Mouse (Mus musculus): ENCODE results near the gene Fam229b.

Fam229b gene

GRCm38 (mm10) chr10:39133462-39134310, at the start of gene Fam229b, which contains the start of gene Tube1:
Gene Fam229b (minus strand): TSS chr10:39133914.
Gene Tube1 (plus strand): TSS chr10:39133976.
- peak; percentile 94 for DNase-seq

- no peak for DNase-seq
Observed at GRCm38 (mm10) chr10:39176981-39177380, 43.3 kb upstream of the Fam229b start.

- DNase-seq, result no peak
Observed at GRCm38 (mm10) chr10:39173077-39173476, 39.4 kb upstream of the Fam229b start.

DNA sequence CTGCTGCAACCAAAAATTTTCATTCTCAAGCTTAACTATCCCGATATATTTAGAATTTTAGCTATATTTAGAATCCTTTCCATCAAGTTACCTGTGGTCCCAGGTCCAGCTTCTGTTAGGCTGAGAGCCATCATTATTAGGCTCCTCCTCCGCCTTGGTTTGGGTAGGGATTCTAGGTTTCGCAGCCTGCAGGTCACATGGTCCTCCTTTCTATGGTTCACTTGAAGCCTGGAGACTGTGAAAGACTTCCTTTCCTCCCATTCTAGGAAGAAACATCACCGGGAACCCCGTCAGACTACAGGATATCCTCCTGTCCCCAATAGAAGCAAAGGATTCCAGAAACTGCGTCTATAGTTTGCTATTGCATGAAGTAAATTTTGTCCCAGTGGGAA, 38.8 kb upstream of the Fam229b start:
- no peak for DNase-seq

GRCm38 (mm10) chr10:39171603-39172539, 38.2 kb upstream of the Fam229b start:
- DNase-seq, result peak; percentile 72 to 87

DNA sequence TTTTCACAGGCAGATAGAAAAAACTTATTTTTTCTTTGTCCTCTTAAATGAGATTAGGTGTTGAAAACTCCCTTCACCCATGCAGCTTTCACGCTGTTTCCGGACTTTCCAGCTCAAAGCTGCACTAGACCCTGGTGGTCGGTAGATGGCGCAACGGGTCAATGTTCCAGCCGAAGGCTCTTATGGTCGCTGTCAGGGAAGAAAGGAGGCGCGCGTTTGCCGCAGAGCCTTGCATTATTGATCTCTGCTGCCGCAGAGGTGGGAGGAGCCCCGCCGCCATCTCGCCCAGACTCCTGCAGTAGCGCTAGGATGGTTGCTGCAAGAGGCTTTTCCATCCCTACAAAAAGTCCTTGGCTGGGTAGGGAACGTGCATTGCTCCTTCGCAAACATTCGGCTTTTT, 37.4 kb upstream of the Fam229b start:
- DNase-seq, result peak; percentile 81 to 91

DNA sequence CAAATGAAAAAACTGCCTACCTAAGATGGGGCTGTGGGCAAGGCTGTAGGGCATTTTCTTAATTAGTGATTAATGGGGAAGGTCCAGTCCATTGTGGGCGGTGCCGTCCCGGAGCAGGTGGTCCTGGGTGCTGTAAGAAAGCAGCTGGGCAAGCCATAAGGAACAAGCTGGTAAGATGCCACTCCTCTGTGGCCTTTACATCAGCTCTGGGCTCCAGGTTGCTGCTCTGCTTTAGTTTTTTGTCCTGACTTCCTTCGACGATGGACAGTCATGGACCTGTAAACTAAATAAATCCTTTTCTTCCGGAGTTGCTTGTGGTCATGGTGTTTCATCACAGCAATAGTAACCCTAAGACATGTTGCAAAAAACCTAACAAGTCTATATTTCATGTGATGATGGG, 37.0 kb upstream of the Fam229b start:
- no peak for DNase-seq

DNA sequence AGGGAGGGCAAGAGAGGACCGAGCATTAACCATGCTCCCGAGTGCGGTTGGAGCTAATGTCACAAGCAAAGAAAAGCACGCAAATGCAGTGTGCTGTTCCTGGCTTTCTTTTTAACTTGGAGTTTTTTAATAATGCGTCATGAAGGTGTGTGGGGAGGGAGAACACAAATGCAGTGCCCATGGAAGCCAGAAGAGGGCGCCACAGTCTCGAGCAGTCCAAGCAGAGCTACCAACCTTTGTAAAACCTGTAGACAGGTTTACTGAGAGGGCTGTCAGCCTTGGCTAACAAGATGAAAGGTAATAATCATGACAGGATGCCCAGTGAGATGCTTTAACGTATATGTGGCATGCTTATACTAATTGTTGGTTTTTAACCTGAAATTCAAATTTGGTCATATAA, 36.5 kb upstream of the Fam229b start:
- peak; percentile 45 to 71 for DNase-seq

GRCm38 (mm10) chr10:39169642-39170041, 35.9 kb upstream of the Fam229b start:
- no peak for DNase-seq

- DNase-seq, result no peak
Observed at GRCm38 (mm10) chr10:39167611-39168010, 33.9 kb upstream of the Fam229b start.

DNA sequence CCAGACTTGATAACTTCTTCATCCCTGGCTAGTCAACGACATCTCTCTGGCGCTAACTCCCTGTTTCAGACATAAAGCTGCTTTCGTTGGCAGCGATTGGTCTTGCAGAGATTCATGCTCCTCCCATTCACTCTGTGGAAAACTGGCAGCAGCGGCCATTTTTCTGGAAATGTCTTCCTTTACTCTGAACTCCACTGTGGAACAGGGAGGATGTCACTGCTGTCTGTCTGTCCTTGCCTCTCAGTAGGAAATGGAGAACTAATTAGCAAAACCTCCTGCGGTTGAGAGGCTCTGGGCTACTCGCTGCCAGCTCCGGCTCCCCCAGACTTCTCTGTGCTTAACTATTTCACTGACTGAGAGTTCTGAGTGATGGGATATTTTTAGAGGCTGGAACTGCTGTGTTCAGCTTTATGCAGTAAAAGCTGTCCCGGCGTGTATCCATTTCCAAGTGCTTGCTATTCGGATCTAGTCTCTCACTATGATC, 32.0 kb upstream of the Fam229b start:
- DNase-seq, result no peak

- no peak for DNase-seq
Observed at GRCm38 (mm10) chr10:39163694-39164093, 30.0 kb upstream of the Fam229b start, which contains the start of gene Ccn6. Gene Ccn6 (minus strand): TSS chr10:39163794.

DNA sequence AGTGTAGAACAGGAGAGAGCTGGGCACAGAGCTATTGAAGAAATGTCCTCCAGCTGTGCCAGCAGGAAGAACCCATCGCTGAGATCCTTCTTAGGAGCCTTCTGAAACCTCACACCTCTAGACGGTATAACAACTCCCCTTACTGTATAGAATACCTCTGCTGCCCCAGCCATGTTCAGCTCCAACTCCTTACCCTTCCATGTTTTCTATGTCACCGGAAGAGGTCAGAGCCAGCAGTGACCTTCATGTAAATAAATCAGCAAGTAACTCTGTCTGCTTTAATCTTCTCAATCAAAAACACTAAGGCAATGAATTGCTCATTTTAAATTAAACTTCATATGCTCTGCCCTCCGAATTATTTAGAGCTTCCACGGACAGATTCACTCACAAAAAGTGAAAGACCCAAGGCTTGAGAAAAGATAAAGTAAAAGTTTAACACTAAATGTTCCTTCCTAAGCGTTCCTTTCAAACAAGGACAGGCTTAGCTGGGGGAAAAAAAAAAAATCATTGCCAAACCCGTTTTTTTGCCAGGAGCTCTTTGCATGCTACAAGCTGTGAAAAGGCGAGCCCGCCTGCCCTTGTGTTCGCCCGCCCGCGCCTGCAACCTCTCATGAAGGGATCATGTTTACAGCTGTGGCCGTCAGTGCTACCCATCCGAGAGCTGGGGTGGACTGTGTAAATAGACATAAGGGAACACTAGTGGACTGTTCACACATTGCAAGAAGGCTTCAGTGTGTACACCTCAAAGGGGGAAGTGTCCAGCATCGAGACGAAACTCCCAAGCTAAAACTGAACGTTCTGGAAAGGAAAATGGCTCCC, 29.2 kb upstream of the Fam229b start:
- DNase-seq, result no peak

GRCm38 (mm10) chr10:39161406-39161805, 27.7 kb upstream of the Fam229b start:
- DNase-seq, result no peak

DNA sequence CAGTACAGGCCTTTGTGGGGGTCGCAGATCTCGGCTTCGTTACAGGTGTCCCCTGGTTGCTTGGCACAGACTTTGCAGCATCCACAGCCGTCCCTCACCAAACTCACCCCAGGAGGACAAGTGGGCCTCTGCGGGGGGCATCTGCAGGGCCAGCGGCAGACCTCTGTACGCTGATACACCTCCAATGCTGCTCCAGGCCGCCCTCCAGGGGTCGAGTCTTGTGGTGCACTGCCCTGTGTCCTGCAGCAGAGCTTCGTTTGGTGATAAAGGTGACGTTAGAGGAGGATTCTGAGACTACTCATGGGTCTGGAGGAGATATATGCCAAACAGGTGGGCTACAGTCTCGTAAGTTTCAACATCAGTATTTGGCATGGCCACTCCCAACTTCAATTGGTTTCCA, 24.6 kb upstream of the Fam229b start:
- DNase-seq, result no peak

GRCm38 (mm10) chr10:39157321-39157720, 23.6 kb upstream of the Fam229b start:
- DNase-seq, result no peak

GRCm38 (mm10) chr10:39156719-39157118, 23.0 kb upstream of the Fam229b start:
- DNase-seq, result no peak

GRCm38 (mm10) chr10:39142216-39142615, 8.5 kb upstream of the Fam229b start:
- no peak for DNase-seq

DNA sequence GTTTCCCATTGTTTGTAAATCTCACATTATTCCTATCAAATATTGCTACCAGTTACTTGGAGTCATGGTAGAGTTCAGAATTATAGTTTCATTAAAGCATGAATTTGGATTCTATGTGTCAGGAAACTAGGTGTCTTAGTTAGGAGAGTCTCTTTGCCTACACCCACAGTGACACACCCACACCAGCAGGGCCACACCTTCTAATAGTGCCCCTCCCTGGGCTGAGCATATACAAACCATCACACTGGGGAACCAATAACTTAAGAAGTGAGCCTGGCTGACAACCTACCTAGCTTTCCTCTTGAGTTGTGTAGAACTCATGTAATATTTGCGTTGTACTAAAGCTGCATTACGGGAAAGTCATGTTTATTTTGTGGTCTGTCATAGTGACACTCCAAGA, 7.7 kb upstream of the Fam229b start:
- DNase-seq, result no peak

- DNase-seq, result no peak
Observed at GRCm38 (mm10) chr10:39140843-39141242, 7.1 kb upstream of the Fam229b start.

GRCm38 (mm10) chr10:39138761-39139160, 5.0 kb upstream of the Fam229b start:
- no peak for DNase-seq

DNA sequence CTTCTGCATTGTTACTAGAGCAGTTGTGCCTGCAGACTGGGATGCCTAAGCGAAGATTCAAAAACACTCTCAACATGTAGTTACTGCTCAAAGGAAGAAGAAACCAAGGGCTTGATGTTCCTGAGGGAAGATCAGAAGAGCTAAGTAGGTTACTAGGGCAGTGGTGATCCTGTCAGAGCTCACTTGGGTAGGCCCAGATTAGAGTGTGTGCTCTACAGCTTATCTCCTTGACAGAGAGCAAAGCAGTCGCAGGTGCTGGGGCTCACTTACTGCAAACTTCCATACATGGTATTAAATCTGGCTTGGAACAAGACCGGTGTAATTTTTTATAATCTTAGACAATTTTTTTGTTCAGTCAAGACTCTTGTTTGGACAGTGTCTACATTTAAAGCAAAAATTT, 4.1 kb upstream of the Fam229b start:
- no peak for DNase-seq

DNA sequence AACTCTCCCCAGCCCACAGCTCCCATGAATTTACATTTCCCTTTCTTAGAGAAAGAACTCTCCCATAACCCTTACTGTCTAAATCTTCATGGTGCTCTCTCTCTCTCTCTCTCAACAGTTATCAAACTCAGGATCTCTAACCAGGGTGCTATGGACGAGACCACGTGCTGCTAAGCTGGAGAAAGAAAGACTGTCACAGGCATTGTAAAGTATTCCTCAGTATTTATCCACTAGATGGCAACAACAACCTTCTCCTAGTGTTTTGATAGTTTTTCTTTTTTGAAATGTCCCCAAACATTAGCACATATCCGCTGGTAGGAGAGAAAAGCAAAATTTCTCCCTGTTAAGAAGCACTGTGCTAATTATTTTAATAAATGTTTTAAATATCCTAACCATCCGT, 12.3 kb downstream of the Fam229b start:
- DNase-seq, result no peak
